Mouse (Mus musculus) heart, adult 2 months (tissue): ENCODE results near the gene Nudt15.

Experiments
- CTCF ChIP-seq: fragments of 200-600 bp; IDR thresholded peaks from 2 replicates; pipeline ENCODE4 v1.8.1; 2022; ENCODE audit warnings: antibody characterized with exemption, mild to moderate bottlenecking, moderate library complexity
- POLR2A ChIP-seq: fragments of 200-500 bp; IDR thresholded peaks from 2 replicates; pipeline ENCODE4 v1.6.1; 2011; ENCODE audit warnings: mild to moderate bottlenecking, low read depth, low read length, control low read depth; ENCODE audit not compliant: insufficient read depth

DNA sequence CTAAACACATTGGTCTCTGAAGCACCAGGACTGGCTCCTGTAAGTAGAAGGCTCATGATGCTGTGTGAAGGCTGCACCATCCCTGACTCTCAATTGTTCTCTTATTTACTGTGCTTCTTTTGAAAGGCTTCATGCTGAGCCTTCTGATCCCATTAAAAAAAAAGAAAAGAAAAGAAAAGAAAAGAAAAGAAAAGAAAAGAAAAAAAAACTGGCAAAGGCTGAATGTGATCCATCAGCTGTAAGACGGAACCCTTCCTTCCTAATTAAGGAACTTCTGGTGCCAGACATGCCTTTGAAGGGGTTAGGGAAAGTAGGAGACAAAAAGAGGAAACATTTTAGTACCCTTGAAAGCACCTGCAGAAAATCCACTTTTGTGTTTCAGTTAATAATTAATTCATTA lies 68.3 kb downstream of the Nudt15 start:
- TF ChIP-seq CTCF (no peak), POLR2A (no peak)
